Mouse (Mus musculus): ENCODE data around the gene Mpeg1.

- no peak for TF ChIP-seq CTCF (IDR thresholded peaks at IDR 0.05; ENCODE audit: low read depth)
- TF ChIP-seq EP300 (optimal IDR thresholded peaks at IDR 0.05), result no peak
These were observed 12.6 kb downstream of the Mpeg1 start for GRCm38 (mm10) chr19:12473201-12473641.
